Mouse (Mus musculus): ENCODE results near the gene Apol9b.
A peak's percentile ranks its signal among the peaks of the same experiment; 100 is the strongest.

The Apol9b gene

GRCm38 (mm10) chr15:77775186-77775963 lies 46.5 kb downstream of the Apol9b start:
- DNase-seq (ENCODE audit: extremely low spot score, low read depth, low spot score), result peak; percentile 46

DNA sequence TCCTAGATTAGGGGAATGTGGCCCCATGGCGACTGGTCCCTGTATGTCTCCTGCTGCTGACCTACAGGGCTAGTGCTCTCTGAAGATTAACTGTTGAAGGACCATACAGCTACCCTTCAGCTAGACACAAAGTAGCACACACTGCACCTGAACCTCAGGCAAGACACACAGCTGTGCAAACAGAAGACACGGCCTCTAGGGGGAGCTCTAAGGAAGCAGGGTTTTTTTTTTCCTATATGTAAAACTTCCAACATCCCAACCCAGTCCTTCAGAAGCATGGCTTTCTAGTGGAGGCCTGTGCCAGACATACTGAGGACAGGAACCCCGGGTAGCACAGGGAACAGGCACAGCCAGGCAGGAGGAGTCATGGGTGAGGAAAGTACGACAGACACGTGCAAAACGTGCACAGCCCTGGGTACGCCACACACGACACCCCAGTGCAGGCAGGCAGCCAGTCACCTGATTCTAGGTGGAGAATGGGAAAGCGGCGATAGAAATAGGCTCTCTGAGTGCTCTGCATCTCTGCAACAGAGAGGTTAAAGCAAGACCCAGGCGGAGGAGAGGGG lies 53.7 kb downstream of the Apol9b start:
- no peak for DNase-seq (ENCODE audit: extremely low spot score, low read depth, low spot score)

DNA sequence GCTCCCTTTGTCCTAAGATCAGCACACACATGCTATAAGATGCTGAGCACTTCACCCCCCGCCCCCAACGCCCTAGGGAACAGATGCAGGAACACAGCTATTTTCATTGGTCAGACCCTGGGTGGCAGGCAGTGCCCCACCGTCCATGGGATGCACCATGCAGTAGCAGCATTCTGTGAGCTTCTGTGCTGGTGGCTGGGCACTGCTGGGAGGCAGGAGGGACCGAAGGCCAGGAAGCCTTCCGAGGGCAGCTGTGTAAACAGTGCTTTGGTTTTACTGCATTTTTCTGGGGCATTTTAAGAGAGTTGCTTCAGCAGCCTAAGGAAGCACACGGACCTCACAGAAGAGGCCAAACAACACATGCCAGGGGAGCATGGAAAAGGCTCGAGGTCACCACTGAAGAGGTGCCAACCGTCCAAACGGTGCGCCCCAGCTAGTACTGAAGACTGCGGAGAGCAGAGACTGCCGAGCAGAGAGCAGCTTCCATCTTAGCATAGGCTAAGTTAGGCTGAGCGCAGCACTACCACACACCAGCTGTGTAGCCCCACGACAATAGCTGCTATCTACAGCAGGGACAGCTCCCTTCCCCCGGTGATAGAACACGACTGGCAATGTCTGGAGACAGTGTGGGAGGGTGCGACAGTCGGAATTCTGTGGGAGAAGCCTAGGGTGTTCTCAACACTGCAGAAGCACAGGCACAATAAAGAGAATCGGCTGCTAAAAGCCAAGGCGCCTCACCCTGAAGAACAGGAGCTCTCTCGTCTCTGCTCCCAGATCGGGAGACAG lies 55.4 kb downstream of the Apol9b start:
- no peak for DNase-seq (ENCODE audit: extremely low spot score, low read depth, low spot score)

DNA sequence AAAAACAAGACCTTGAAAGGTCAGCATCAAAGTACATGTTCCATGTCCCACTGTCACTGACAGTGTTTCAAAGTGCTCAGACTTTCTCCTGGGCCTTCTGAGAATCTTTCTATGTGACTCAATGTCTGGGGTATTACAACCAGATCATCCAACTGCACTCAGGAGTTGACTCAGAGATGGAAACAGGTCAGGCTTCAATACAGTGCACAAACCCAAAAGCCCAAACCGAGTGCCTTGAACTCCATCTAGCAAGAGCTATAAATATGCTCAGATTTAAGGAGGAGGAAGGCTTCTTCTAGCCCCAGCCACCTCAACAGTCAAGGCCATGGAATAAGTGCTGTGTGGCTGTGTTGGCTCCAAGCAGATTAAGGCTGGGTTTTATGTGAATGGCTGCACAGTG lies 57.0 kb downstream of the Apol9b start:
- DNase-seq (ENCODE audit: extremely low spot score, low read depth, low spot score), result no peak

All from hindlimb bud, embryonic 11.5 days (tissue).